Mouse (Mus musculus): Measurements from ENCODE around the gene Arl16. TPM values are rescaled to one million over a fixed set of nuclear protein-coding genes. Genes with fewer than 3 reads are reported as not detected.
"Not testable (repeated sequence)": the region's sequence is repeated elsewhere in the genome, so short reads cannot be mapped to it uniquely, and the experiment has no call there.

Gene Arl16
- total RNA-seq (2021): 10 to 100 TPM; 24.4 to 26.8 TPM
- long read RNA-seq, experiment 1, transcript Arl16-201 (5 exons, 911 nt): major isoform, 13 of 24 reads
- long read RNA-seq, experiment 1, partial matches to known transcripts: 2 of 24 reads
- long read RNA-seq, experiment 1, other reads (novel, unspliced or antisense): 3 of 24 reads
- long read RNA-seq, experiment 2, transcript Arl16-201 (5 exons, 911 nt): major isoform, 11 of 29 reads
- long read RNA-seq, experiment 2, transcript Arl16-211 (3 exons, 760 nt): minor isoform, 5 of 29 reads
- long read RNA-seq, experiment 2, transcript Arl16-204 (4 exons, 607 nt): minor isoform, 7 of 29 reads
- long read RNA-seq, experiment 2, partial matches to known transcripts: 3 of 29 reads
- long read RNA-seq, experiment 2, other reads (novel, unspliced or antisense): 1 of 29 reads

DNA sequence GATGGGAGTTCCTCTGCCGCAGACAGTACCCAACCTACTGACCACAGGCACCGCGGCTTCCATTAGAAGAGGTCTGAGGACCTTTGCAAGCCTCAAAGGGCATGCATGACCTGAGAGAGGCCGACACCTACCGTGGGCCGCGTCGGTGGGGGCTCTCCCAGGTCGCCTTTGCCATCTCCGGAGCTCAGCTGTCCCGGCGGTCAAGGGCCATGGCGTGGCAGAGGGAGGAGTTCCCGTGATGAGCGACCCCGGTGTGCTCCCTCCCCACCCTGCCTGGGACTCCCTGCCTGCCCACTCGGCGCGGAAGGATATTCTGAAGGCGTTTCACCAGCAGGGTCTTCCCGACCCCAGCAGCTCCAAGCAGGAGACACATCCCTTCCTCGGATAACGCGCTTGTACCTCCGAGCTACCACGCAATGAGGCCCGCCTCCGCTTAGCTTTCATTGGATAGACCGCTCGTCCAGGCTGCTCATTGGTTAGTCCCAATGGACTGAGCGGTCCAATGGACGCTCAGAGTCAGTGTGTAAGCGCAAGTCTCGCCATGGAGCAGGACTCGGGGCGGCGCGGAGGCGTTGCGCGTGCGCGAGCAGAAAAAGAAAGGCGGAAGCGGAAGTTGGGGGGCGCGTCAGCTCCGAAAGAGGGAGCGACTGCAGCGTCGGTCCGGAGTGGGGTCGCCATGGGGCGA lies at the start of gene Arl16:
TSS of gene Arl16 (minus strand) at position 557 of the 685 bp plus-strand sequence.
- DNase-seq (ENCODE audit: low spot score in 2 of 2): peak; percentile 74 to 85

DNA sequence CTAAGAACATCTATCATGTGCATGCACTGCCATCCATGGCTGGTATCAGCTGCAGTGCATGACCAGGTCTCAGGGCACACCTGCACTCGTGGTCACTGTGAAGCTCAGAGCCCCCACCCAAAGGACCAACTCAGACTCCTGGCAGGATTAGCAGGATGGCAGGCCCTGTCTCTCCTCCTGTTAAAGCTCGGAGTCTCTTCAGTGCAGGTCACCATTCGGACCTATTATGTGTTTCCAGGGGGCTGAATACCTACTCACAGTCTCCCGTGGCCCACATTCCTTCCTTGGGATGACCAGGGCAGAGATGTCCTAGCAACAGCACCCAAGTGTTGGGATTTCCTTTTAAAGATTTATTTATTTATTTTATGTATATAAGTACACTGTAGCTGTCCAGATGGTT lies 49.7 kb upstream of the Arl16 start:
- no peak for DNase-seq (ENCODE audit: low spot score in 2 of 2)

DNA sequence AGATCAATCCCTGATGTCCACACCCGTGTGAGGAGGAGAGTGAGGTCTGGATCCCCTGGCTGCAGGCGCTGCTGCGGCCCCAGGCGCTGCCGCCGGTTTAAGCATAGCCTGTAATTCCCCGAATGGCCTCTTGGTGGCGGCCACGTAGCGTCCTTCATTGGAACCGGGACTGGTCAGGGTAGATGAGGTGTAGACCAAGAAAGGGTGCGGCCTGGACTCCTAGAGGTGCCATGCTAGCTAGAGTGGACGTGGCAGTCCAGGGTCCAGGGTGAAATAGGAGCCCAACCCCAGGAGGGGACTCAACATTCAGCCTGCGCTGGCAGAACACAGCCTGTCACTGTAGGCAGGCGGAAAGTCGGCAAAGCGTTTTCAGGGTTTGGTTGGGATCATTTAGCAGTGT lies 48.2 kb upstream of the Arl16 start:
- DNase-seq (ENCODE audit: low spot score in 2 of 2): peak; percentile 80 to 86

DNA sequence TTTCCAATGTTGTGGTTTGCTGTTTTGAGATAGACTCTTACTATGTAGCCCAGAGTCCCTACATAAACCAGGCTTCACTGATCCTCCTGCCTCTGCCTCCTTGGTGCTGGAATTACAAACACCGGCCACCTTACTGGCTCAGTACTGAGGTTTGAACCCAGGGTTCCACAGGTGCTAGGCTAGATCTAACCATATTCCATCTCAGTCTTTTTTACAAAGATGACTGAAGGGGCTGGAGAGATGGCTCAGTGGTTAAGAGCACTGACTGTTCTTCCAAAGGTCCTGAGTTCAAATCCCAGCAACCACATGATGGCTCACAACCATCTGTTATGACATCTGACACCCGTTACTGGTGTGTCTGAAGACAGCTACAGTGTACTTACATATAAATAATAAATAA lies 46.9 kb upstream of the Arl16 start:
- DNase-seq (ENCODE audit: low spot score in 2 of 2): not testable (repeated sequence)

DNA sequence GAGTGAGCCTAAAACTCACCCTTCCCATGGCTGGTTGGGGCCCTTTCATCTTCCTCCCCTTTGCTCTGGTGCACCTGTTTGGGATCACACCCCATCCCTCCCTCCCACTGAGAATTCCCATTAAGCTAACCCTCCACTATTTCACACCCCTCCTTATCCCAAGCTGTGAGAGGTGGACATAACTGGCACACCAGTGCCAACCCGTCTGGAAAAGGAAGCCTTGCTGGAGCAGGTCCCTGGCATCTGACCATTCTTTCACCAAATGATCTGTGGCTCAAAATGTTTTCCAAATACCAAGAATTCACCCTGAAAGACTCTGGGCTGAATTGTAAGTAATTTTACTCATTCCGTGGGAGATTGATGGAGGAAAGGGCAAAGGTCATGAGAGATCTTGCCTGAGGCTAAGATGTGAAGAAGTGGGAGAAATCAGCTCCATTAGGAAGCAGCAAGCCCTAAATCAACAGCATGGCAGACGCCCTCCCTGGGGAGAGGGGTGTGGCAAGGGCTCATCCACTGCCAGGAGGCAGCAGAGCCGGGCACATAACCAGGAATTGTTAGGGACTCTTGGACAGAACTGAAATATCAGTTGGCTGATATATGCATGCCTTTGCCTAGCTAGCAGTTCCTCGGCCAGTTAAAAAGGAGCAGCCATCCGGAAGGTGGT lies 45.5 kb upstream of the Arl16 start:
- no peak for DNase-seq (ENCODE audit: low spot score in 2 of 2)

DNA sequence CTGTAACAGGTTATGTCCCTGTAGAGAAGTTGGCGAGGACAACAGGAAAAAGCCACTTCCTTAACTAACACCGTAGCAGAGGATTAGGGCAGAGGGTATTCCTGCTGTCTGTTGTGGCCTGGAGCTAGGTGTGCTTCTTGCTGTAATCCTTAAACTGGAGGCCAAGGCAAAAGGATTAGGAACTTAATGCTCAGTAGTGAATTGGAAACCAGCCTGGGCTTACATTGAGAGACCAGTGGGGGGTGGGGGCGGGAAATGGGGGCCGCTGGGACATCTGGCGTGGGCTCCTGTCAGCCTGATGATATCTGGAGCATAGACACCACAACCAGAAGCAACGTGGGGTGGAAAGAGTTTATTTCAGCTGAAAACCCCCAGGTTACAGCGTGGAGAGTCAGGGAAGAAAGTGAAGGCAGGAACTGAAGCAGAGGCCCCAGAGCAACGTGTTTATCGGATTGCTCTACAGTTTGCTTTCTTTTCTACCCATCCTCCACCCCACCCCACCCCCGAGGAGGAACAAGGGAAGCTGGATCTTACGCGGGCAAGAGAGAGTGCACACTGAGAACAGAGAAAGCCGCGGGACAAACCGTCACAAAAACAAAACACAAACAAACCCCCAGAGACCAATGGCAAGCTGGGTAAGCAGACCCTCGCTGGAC lies 43.1 kb upstream of the Arl16 start:
- DNase-seq (ENCODE audit: low spot score in 2 of 2): no peak

DNA sequence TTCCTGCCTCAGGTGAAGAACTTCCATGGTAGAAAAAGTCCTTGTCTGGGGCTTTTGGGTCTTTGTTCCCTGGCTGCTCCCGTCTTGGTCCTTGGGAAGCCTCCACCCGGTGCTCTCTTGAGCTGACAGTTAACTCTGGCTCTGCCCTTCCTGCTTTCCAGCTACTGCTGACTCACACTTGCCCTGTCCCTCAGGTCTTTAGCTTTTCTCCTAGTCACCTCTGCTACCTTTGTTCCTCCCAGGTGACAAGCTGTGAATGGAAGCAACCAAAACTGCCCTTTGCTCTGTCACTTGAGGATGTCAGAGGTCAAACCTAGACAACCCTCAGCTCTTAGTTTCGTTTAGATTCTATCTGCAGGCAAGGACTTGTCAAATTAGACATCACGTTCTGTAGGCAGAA lies 42.5 kb upstream of the Arl16 start:
- no peak for DNase-seq (ENCODE audit: low spot score in 2 of 2)

DNA sequence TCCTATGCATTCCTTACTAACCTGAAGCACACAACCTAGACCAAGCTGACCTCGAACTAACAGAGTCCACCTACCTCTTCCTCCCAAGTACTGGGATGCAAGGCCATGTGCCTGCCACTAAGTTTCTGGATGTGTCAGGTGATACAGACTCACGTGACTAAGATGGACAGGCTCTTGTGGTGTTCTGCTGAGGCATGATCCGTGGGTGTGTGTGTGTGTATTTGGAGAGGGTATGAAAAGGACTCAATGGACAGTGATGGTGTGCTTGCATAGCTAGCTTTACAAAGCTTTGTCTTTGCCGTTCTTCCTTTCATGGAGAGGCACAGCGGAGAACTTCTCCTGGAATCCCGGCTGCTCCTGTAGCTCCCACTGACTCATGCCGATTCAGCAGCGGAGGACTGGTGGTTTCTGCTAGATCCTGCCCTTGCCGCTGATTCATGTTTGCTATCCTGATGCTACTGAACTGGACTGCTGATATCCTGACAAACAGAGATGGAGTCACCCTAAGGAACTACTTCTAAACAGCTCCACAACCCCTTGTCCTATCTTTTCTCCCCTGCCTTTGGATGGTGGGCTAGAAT lies 41.0 kb upstream of the Arl16 start:
- DNase-seq (ENCODE audit: low spot score in 2 of 2): no peak

DNA sequence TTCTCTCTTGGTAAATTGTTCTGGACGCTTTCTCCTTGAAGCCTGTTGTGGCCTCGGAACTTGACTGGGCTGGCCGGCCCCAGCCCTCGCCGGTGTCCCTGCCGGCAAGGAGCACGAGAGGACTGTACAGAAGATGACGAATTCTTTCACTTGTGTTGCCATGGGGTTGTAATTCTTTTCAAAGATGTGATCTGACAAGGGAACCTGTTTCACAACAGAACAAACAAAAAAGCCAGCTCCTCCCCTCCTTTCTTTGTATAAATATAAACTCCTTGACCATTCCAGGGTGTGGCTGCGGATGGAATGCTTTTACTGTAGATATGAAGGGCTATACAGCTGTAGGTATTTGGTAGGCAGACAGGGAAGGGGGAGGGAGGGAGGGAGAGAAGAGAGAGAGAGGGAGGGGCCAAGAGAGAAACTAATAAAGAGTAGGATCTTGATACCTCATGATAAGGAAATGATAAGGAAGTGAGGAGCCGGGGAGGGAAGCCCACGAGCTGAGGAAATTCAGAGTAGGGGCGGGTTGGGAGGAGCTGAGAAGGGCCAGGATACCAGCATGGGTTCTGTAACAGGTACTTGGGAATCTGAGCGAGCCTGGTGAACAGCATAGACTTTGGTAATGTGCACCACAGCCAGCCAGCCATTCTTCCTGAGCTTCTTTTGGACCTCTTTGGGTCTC lies 40.3 kb upstream of the Arl16 start:
- DNase-seq (ENCODE audit: low spot score in 2 of 2): no peak

DNA sequence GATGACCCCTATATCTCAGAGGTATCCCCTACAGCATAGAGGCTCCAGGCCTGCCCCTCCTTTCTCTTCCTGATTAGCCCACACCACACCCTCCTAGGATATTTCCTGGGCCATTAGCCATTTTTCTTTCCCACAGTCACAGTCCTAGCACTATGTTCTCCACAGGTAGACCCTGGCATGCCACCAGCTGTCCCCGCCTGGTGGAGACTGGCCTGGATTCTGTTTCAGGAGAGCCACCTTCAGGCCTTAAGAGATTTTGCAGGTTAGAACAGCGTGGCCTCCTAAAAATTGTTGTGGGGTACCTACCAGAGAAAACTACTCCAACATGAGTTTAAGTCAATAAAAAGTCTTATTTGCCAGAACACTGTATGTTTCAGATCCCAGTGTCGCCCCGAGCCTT lies 39.5 kb upstream of the Arl16 start:
- no peak for DNase-seq (ENCODE audit: low spot score in 2 of 2)

DNA sequence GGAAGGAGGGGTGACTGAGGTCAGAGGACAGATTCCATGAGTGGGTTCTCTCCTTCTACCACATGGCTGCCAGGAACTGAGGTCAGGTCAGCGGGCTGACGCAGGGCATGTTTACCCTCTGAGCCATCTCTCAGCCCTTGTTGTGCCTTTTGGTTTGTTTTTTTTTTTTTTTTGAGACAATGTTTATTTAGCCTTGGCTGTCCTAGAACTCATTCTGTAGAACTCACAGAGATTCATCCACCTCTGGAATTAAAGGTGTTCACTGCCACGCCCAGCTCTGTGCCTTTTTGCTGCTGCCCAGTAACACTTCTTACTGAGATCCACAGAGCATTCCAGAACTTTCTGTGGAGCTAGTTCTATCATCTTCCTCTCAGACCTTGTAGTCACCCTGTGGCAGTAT lies 38.3 kb upstream of the Arl16 start:
- DNase-seq (ENCODE audit: low spot score in 2 of 2): no peak

DNA sequence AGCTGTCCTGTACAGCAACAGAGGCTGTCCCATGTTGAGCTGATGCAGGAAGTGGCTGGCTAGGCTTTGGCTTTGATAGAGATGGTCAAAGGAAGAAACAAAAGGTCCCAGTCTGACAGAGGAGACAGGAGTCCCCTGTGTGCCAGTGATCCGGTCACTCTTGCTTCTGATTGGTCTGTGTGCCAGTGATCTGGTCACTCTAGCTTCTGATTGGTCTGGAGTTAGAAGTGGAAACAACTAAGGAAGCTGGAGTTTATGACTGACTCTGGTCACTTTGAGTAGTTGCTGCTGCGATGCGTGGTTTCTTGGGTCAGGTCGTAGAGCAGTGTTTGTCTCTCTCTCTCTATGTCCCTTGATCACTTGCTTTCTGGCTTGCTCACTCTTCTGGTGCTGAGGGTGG lies 34.3 kb upstream of the Arl16 start:
- DNase-seq (ENCODE audit: low spot score in 2 of 2): no peak

DNA sequence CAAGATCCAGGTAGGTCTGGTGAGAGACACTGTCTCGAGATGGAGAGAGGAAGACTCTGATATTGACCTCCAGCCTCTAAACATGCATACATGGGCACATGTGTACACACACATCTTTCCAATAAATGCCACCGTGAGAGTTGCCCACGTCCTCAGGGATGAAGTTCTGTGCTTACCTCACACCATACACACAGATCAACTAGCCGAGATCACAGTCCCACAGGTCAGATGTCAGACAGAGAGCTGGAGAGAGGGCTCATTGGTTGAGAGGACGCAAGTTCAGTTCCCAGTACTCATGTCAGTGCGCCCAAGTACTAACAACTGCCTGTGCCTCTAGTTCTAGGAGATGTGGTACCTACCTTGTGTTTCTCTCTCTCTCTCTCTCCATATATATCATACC lies 33.6 kb upstream of the Arl16 start:
- DNase-seq (ENCODE audit: low spot score in 2 of 2): no peak

DNA sequence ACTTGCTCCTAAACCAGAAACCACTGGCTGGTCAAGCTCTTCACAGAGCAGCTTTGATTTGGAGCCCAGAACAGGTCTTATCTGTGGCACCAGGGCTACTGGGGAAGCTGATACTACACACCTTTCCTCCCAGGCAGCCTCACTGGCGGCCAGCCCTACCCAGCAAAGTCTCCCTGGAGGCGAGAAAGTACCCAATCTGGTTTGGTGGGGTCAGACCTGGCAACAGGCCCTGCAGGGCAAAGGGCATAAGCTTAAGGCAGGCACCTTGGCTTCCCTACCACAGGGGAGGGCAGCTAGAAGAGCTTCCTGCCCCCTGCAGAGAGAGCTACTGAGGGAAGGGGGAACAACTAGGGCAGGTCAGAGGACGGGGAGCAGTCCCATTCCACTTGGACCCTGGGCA lies 33.0 kb upstream of the Arl16 start:
- no peak for DNase-seq (ENCODE audit: low spot score in 2 of 2)

DNA sequence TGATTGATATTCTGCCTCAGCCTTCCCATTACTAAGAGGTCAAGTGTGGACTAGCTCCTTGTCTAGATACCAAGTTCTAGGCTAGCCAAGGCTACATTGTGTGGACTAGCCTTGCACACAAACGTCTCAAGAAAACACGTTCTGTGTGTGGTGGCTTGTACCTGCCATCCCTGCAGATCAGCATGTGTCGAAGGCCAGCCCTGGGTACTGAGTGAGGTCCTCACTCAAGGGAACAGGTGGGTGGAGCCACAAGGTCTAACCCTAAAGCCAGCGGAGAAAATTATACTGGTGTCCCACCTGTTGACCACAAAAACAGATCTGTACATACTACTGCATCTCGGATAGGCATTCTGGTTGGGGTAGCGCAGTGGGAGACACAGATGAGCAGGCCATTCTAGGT lies 32.5 kb upstream of the Arl16 start:
- DNase-seq (ENCODE audit: low spot score in 2 of 2): no peak

DNA sequence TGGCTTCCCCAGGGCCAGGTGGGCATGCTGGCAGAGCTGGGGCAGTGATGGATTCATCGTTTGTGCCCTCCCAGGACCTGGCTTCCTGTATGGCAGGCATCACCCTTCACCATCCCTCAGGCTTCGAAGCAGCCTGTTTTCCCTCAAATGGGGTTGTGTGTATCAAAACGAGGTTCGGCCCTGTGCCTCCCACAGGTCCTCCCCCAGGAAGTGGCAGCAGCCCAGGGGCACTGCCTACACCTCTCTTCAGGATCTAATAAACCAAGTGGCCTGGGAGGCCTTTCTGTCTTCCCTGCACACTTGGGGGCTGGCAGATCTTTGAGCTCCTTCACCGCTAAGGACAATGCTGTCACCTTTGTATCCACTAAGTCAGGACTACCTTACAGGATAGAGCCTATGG lies 31.5 kb upstream of the Arl16 start:
- no peak for DNase-seq (ENCODE audit: low spot score in 2 of 2)

DNA sequence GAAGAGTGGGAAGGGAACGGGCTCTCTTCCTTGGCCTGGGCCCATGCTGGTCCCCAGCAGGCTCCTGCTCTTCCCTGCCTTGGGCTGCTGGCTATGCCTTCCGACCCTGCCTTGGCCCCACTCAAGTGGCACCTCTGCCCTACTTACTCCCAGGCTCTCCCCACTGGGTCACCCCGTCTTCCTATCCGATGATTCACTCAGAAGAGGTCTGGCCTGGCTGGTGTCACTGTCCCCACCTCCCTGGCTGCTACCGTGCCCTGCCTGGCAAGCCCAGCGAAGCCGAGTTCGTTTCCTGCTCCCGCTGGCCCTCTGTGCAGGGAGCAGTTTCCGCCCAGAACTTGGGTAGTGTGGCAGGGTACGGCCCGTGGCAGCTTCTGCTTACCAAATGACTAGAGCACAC lies 30.8 kb upstream of the Arl16 start:
- DNase-seq (ENCODE audit: low spot score in 2 of 2): no peak

DNA sequence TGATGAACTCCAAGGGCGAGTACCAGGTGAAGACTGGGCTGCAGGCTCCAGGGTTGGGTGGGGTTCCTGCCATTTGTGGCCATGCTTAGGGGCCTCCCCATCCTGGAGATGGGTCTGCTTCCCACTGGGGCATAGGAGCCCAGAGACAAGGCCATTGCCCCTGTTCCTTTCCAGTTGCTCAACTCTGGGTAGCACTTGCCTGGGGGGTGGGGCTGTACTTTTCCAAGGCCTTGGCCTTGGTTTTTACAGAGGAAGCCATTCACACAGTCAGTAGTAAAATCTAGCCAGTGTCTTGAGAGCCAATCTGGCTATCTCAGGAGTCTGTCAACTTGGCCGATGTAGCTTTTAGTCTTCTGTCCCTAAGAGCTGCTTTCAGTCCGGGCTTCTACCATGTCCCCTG lies 30.0 kb upstream of the Arl16 start:
- DNase-seq (ENCODE audit: low spot score in 2 of 2): peak in 1 of 2 experiments; percentile 43

DNA sequence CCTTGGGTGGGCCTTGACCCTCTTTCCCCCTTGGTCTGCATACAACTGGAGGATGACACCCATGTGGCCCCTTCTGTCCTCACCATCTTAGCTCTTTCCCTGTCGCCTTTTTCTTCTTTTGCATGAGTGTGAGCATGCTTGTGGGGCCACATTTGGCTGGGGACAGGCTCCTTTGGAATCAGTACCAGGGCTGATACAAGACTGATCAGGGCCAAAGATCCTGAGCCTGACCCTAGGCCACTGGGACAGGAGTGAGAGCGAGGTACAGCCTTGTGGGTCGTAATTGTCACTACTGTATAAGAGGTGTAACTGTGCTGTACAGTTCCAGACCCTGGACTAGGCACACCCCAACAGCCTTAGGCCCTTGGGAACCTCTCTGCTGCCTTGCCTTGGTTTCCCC lies 26.5 kb upstream of the Arl16 start:
- no peak for DNase-seq (ENCODE audit: low spot score in 2 of 2)

DNA sequence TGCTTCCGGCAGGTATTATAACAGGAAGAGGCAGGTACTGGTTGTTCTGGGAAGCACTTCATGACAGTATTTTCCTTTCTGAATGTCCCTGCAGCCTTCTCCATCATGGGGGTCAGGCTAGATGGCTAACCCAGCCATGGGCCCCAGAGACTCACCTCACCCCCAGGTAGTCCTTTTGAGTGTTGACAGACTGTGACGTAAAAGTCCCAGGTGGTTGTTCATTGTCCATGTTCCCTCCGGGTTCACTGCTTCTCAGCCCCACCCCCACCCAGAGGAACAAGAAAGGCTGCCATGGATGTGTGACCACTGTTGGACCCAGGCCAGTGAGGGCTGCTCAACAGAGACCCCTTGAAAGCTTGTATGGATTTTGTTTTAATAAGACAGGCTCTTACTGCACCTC lies 25.9 kb upstream of the Arl16 start:
- no peak for DNase-seq (ENCODE audit: low spot score in 2 of 2)

DNA sequence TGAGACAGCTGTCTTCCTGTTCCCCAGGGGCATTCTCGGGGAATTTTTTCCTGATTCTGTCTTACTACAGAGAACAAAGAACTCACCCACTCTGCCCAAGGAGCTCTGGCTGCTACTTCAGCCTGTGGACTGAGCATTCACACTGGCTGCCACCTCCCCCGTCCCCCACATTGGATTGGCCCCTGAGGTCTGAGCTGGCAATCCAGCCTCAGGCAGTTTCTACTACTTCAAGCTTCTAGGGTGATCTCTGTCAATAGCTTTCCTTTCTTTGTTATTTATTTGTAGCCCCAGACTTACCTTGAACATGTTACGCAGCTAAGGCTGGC lies 25.4 kb upstream of the Arl16 start:
- no peak for DNase-seq (ENCODE audit: low spot score in 2 of 2)
